Mouse (Mus musculus): ENCODE measurements around the gene Gm10644. TPM values are rescaled to one million over a fixed set of nuclear protein-coding genes. Genes with fewer than 3 reads are reported as not detected.
"Not testable (repeated sequence)": the region's sequence is repeated elsewhere in the genome, so short reads cannot be mapped to it uniquely, and the experiment has no call there.

Gm10644 gene
- polyA plus RNA-seq, 1 experiment from 2014 or later: 0.44 TPM

GRCm38 (mm10) chr8:83983222-83983621, 28.2 kb upstream of the Gm10644 start:
- not testable (repeated sequence) for H3K9me3 ChIP-seq (ENCODE audit: control insufficient read depth, low read length); H3K27ac ChIP-seq (ENCODE audit: low read depth, low read length); H3K4me2 ChIP-seq (ENCODE audit: low read depth); H3K27me3 ChIP-seq (ENCODE audit: control insufficient read depth, insufficient read depth, low read length); DNase-seq (ENCODE audit: low spot score); H3K4me3 ChIP-seq (ENCODE audit: low read depth, low read length); H3K9ac ChIP-seq (ENCODE audit: low read length); H3K4me1 ChIP-seq (ENCODE audit: control insufficient read depth, insufficient read depth, low read length); ATAC-seq (ENCODE audit: insufficient read depth, low FRiP score, low TSS enrichment)
- 92% methylated on average over 2 of the region's 2 CpGs for WGBS
- peaks cover 30% of the 10 kb centered on the region for H3K36me3 ChIP-seq (ENCODE audit: control insufficient read depth, insufficient read depth, low read length)

GRCm38 (mm10) chr8:83982449-83982848, 27.4 kb upstream of the Gm10644 start:
- WGBS: 86% methylated on average over 4 of the region's 4 CpGs
- no peak for ATAC-seq (ENCODE audit: insufficient read depth, low FRiP score, low TSS enrichment)
- Histone ChIP-seq H3K36me3 (ENCODE audit: control insufficient read depth, insufficient read depth, low read length) (peaks cover 29% of the 10 kb centered on the region), H3K4me3 (ENCODE audit: low read depth, low read length) (no peak overlapping the region), H3K27ac (ENCODE audit: low read depth, low read length) (no peak overlapping the region), H3K9ac (ENCODE audit: low read length) (no peak overlapping the region), H3K27me3 (ENCODE audit: control insufficient read depth, insufficient read depth, low read length) (no peaks in the 10 kb centered on the region), H3K4me1 (ENCODE audit: control insufficient read depth, insufficient read depth, low read length) (no peaks in the 10 kb centered on the region), H3K4me2 (ENCODE audit: low read depth) (no peak overlapping the region), H3K9me3 (ENCODE audit: control insufficient read depth, low read length) (no peaks in the 10 kb centered on the region)
- DNase-seq (ENCODE audit: low spot score): no peak

- peaks cover 22% of the 10 kb centered on the region for H3K36me3 ChIP-seq (ENCODE audit: control insufficient read depth, insufficient read depth, low read length)
Measured at GRCm38 (mm10) chr8:83981533-83981932, 26.5 kb upstream of the Gm10644 start.

GRCm38 (mm10) chr8:83980845-83981244, 25.8 kb upstream of the Gm10644 start:
- no peak overlapping the region for H3K27ac ChIP-seq (ENCODE audit: low read depth, low read length)
- H3K4me2 ChIP-seq (ENCODE audit: low read depth): no peak overlapping the region
- no peaks in the 10 kb centered on the region for H3K9me3 ChIP-seq (ENCODE audit: control insufficient read depth, low read length)
- H3K36me3 ChIP-seq (ENCODE audit: control insufficient read depth, insufficient read depth, low read length): peaks cover 18% of the 10 kb centered on the region
- no peak overlapping the region for H3K9ac ChIP-seq (ENCODE audit: low read length)
- 89% methylated on average over 8 of the region's 8 CpGs for WGBS
- H3K4me3 ChIP-seq (ENCODE audit: low read depth, low read length): no peak overlapping the region
- no peaks in the 10 kb centered on the region for H3K4me1 ChIP-seq (ENCODE audit: control insufficient read depth, insufficient read depth, low read length)
- no peaks in the 10 kb centered on the region for H3K27me3 ChIP-seq (ENCODE audit: control insufficient read depth, insufficient read depth, low read length)
- DNase-seq (ENCODE audit: low spot score) (no peak), ATAC-seq (ENCODE audit: insufficient read depth, low FRiP score, low TSS enrichment) (no peak)

More at GRCm38 (mm10) chr8:83981533-83981932, 26.5 kb upstream of the Gm10644 start:
- Histone ChIP-seq H3K27me3 (ENCODE audit: control insufficient read depth, insufficient read depth, low read length) (no peaks in the 10 kb centered on the region), H3K9me3 (ENCODE audit: control insufficient read depth, low read length) (no peaks in the 10 kb centered on the region), H3K4me3 (ENCODE audit: low read depth, low read length) (no peak overlapping the region), H3K4me2 (ENCODE audit: low read depth) (no peak overlapping the region), H3K4me1 (ENCODE audit: control insufficient read depth, insufficient read depth, low read length) (no peaks in the 10 kb centered on the region), H3K27ac (ENCODE audit: low read depth, low read length) (no peak overlapping the region), H3K9ac (ENCODE audit: low read length) (no peak overlapping the region)
- DNase-seq (ENCODE audit: low spot score) (no peak), ATAC-seq (ENCODE audit: insufficient read depth, low FRiP score, low TSS enrichment) (no peak)
- 95% methylated on average over 7 of the region's 7 CpGs for WGBS

- H3K27me3 ChIP-seq (ENCODE audit: control insufficient read depth, insufficient read depth, low read length): no peaks in the 10 kb centered on the region
- H3K4me1 ChIP-seq (ENCODE audit: control insufficient read depth, insufficient read depth, low read length): no peaks in the 10 kb centered on the region
- no peak overlapping the region for H3K9ac ChIP-seq (ENCODE audit: low read length)
- no peak overlapping the region for H3K4me2 ChIP-seq (ENCODE audit: low read depth)
- no peak overlapping the region for H3K27ac ChIP-seq (ENCODE audit: low read depth, low read length)
- WGBS: 94% methylated on average over 1 of the region's 1 CpGs
- no peak for DNase-seq (ENCODE audit: low spot score)
- no peak for ATAC-seq (ENCODE audit: insufficient read depth, low FRiP score, low TSS enrichment)
- no peak overlapping the region for H3K4me3 ChIP-seq (ENCODE audit: low read depth, low read length)
- peaks cover 18% of the 10 kb centered on the region for H3K36me3 ChIP-seq (ENCODE audit: control insufficient read depth, insufficient read depth, low read length)
- H3K9me3 ChIP-seq (ENCODE audit: control insufficient read depth, low read length): no peaks in the 10 kb centered on the region
Measured at GRCm38 (mm10) chr8:83980250-83980649, 25.2 kb upstream of the Gm10644 start.

- ATAC-seq (ENCODE audit: insufficient read depth, low FRiP score, low TSS enrichment) (no peak), DNase-seq (ENCODE audit: low spot score) (no peak)
- WGBS: 85% methylated on average over 9 of the region's 9 CpGs
- H3K27me3 ChIP-seq (ENCODE audit: control insufficient read depth, insufficient read depth, low read length): no peaks in the 10 kb centered on the region
- H3K4me3 ChIP-seq (ENCODE audit: low read depth, low read length): no peak overlapping the region
- no peaks in the 10 kb centered on the region for H3K9me3 ChIP-seq (ENCODE audit: control insufficient read depth, low read length)
- H3K36me3 ChIP-seq (ENCODE audit: control insufficient read depth, insufficient read depth, low read length): peaks cover 13% of the 10 kb centered on the region
- H3K27ac ChIP-seq (ENCODE audit: low read depth, low read length): no peak overlapping the region
- no peak overlapping the region for H3K9ac ChIP-seq (ENCODE audit: low read length)
- no peak overlapping the region for H3K4me2 ChIP-seq (ENCODE audit: low read depth)
- peaks cover 7% of the 10 kb centered on the region for H3K4me1 ChIP-seq (ENCODE audit: control insufficient read depth, insufficient read depth, low read length)
Measured at GRCm38 (mm10) chr8:83978200-83978599, 23.2 kb upstream of the Gm10644 start.

- 73% methylated on average over 6 of the region's 6 CpGs for whole genome bisulfite sequencing
- H3K4me2 ChIP-seq (ENCODE audit: low read depth): no peak overlapping the region
- no peak overlapping the region for H3K27ac ChIP-seq (ENCODE audit: low read depth, low read length)
- peaks cover 7% of the 10 kb centered on the region for H3K4me1 ChIP-seq (ENCODE audit: control insufficient read depth, insufficient read depth, low read length)
- H3K4me3 ChIP-seq (ENCODE audit: low read depth, low read length): no peak overlapping the region
- no peak overlapping the region; the same call in none of the 2 replicates for H3K9ac ChIP-seq (ENCODE audit: low read length)
- no peak for ATAC-seq (ENCODE audit: insufficient read depth, low FRiP score, low TSS enrichment)
- peaks cover 12% of the 10 kb centered on the region for H3K36me3 ChIP-seq (ENCODE audit: control insufficient read depth, insufficient read depth, low read length)
- no peak for DNase-seq (ENCODE audit: low spot score)
- no peaks in the 10 kb centered on the region for H3K9me3 ChIP-seq (ENCODE audit: control insufficient read depth, low read length)
- no peaks in the 10 kb centered on the region for H3K27me3 ChIP-seq (ENCODE audit: control insufficient read depth, insufficient read depth, low read length)
Measured at GRCm38 (mm10) chr8:83977646-83978045, 22.6 kb upstream of the Gm10644 start.

- Histone ChIP-seq H3K4me2 (ENCODE audit: low read depth) (no peak overlapping the region), H3K4me1 (ENCODE audit: control insufficient read depth, insufficient read depth, low read length) (peaks cover 11% of the 10 kb centered on the region), H3K27ac (ENCODE audit: low read depth, low read length) (no peak overlapping the region), H3K4me3 (ENCODE audit: low read depth, low read length) (no peak overlapping the region), H3K9me3 (ENCODE audit: control insufficient read depth, low read length) (no peaks in the 10 kb centered on the region), H3K9ac (ENCODE audit: low read length) (no peak overlapping the region), H3K27me3 (ENCODE audit: control insufficient read depth, insufficient read depth, low read length) (no peaks in the 10 kb centered on the region), H3K36me3 (ENCODE audit: control insufficient read depth, insufficient read depth, low read length) (peaks cover 7% of the 10 kb centered on the region)
- DNase-seq (ENCODE audit: low spot score): no peak
- ATAC-seq (ENCODE audit: insufficient read depth, low FRiP score, low TSS enrichment): no peak
- 91% methylated on average over 5 of the region's 5 CpGs for WGBS
Measured at GRCm38 (mm10) chr8:83976779-83977350, 21.9 kb upstream of the Gm10644 start.

GRCm38 (mm10) chr8:83976101-83976630, 21.2 kb upstream of the Gm10644 start:
- DNase-seq (ENCODE audit: low spot score) (no peak), ATAC-seq (ENCODE audit: insufficient read depth, low FRiP score, low TSS enrichment) (no peak)
- Histone ChIP-seq H3K27ac (ENCODE audit: low read depth, low read length) (no peak overlapping the region), H3K9ac (ENCODE audit: low read length) (no peak overlapping the region), H3K36me3 (ENCODE audit: control insufficient read depth, insufficient read depth, low read length) (peaks cover 2% of the 10 kb centered on the region; the same call in 1 of the 2 replicates), H3K27me3 (ENCODE audit: control insufficient read depth, insufficient read depth, low read length) (no peaks in the 10 kb centered on the region), H3K9me3 (ENCODE audit: control insufficient read depth, low read length) (no peaks in the 10 kb centered on the region), H3K4me2 (ENCODE audit: low read depth) (no peak overlapping the region), H3K4me1 (ENCODE audit: control insufficient read depth, insufficient read depth, low read length) (peaks cover 11% of the 10 kb centered on the region), H3K4me3 (ENCODE audit: low read depth, low read length) (no peak overlapping the region)
- 88% methylated on average over 4 of the region's 4 CpGs for WGBS

Measured in neural tube, embryonic 11.5 days (tissue).